Mouse (Mus musculus) thymus, adult 2 months (tissue): ENCODE results near the gene Plod3.

ENCODE experiments used
- CTCF ChIP-seq: fragments of 200-500 bp; IDR thresholded peaks from 2 replicates; pipeline ENCODE4 v1.5.1; 2012; ENCODE audit warnings: mild to moderate bottlenecking, control low read depth, low read length, moderate library complexity, borderline replicate concordance; ENCODE audit not compliant: control insufficient read depth, poor library complexity, insufficient read depth; ENCODE audit errors: extremely low read depth
- POLR2A ChIP-seq: fragments of 200-500 bp; IDR thresholded peaks from 2 replicates; pipeline ENCODE4 v1.6.1; 2012; ENCODE audit warnings: mild to moderate bottlenecking, low read length, control low read depth, moderate library complexity; ENCODE audit not compliant: control insufficient read depth, poor library complexity, insufficient read depth; ENCODE audit errors: extremely low read depth

GRCm38 (mm10) chr5:136966331-136966730, 20.5 kb upstream of the Plod3 start, which contains the start of gene Cldn15:
- no peak for TF ChIP-seq POLR2A
- TF ChIP-seq CTCF, result no peak
